Mouse (Mus musculus): ENCODE data around the gene Rapgef2.

DNA sequence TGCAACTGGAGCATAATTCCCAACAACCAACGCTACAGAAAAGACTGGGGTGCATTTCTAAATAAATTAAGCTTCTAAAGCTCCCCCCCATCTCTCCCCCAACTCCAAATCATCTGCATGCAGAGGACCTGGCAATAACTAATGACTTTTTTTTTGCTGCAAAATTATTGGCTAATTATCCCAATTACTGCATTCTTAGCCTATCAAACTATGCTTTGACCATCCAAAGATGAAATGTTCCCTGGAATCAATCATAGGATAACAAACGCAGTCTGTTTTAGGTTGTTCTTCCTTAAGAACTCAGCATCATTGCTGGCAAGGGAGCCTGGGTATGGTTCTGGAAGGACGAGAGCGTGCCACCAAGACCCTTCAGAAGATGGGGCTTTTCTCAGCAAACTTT lies 22.3 kb upstream of the Rapgef2 start:
- TF ChIP-seq CTCF (IDR thresholded peaks at IDR 0.05; ENCODE audit: insufficient read depth, low read length) (no peak), POLR2A (IDR thresholded peaks at IDR 0.05; ENCODE audit: borderline replicate concordance, extremely low read depth, low read depth, low read length) (no peak)

Measured in lung, adult 2 months (tissue).